Mouse (Mus musculus): ENCODE data around the gene Ogdhl.

GRCm38 (mm10) chr14:32311381-32312035 is 10.3 kb upstream of the Ogdhl start:
- TF ChIP-seq POLR2A (IDR thresholded peaks at IDR 0.05; ENCODE audit: insufficient read depth, low read depth, low read length) (no peak), CTCF (IDR thresholded peaks at IDR 0.05; ENCODE audit: insufficient read depth, low read depth, low read length) (no peak)

All from olfactory bulb, adult 2 months (tissue).